Mouse (Mus musculus) layer of hippocampus, adult 8-10 months (tissue): ENCODE measurements around the gene Manbal. TPM values are rescaled to one million over a fixed set of nuclear protein-coding genes. Genes with fewer than 3 reads are reported as not detected.

Source experiments
- DNase-seq, 2 experiments: peaks; one replicate each; pipeline ENCODE4 v3.0.0; 2022; ENCODE audit warnings: low spot score in 2 of 2
- total RNA-seq, 4 experiments: library from RNA; stranded (reverse); gene quantifications; 2 replicates each; pipeline ENCODE4 v1.2.4; 2022

The Manbal gene
- total RNA-seq, 4 experiments from 2014 or later, result 53.4 to 60.4 (median 58.8) TPM

- DNase-seq, result no peak
Measured at GRCm38 (mm10) chr2:157411151-157411693, 43.8 kb downstream of the Manbal start.

- no peak for DNase-seq
Measured at GRCm38 (mm10) chr2:157412497-157412896, 45.1 kb downstream of the Manbal start.

- DNase-seq, result no peak
Measured at GRCm38 (mm10) chr2:157417229-157417628, 49.8 kb downstream of the Manbal start.

- no peak for DNase-seq
Measured at GRCm38 (mm10) chr2:157418206-157418605, 50.8 kb downstream of the Manbal start, which contains the start of gene Src. Gene Src (plus strand): TSS chr2:157418444.

- no peak for DNase-seq
Measured at GRCm38 (mm10) chr2:157418609-157419071, 51.2 kb downstream of the Manbal start.

- DNase-seq, result no peak
Measured at GRCm38 (mm10) chr2:157419506-157419905, 52.1 kb downstream of the Manbal start.

GRCm38 (mm10) chr2:157420404-157420803 is 53.0 kb downstream of the Manbal start:
- DNase-seq, result no peak

- DNase-seq, result no peak
Measured at GRCm38 (mm10) chr2:157422062-157422655, 54.8 kb downstream of the Manbal start.

- peak in 1 of 2 experiments; percentile 11 for DNase-seq
Measured at GRCm38 (mm10) chr2:157422854-157423705, 55.7 kb downstream of the Manbal start.

- DNase-seq, result no peak
Measured at GRCm38 (mm10) chr2:157423706-157424125, 56.3 kb downstream of the Manbal start.

GRCm38 (mm10) chr2:157424126-157424903 is 56.9 kb downstream of the Manbal start:
- no peak for DNase-seq

- peak in 1 of 2 experiments; percentile 19 for DNase-seq
Measured at GRCm38 (mm10) chr2:157424904-157425642, 57.7 kb downstream of the Manbal start.

- DNase-seq, result no peak
Measured at GRCm38 (mm10) chr2:157425643-157425988, 58.2 kb downstream of the Manbal start.

GRCm38 (mm10) chr2:157426171-157426570 is 58.8 kb downstream of the Manbal start:
- DNase-seq, result peak in 1 of 2 experiments; percentile 21

- DNase-seq, result peak in 1 of 2 experiments; percentile 24
Measured at GRCm38 (mm10) chr2:157427164-157427563, 59.8 kb downstream of the Manbal start.

- peak in 1 of 2 experiments; percentile 5 for DNase-seq
Measured at GRCm38 (mm10) chr2:157428351-157429139, 61.2 kb downstream of the Manbal start.

- peak in 1 of 2 experiments; percentile 7 for DNase-seq
Measured at GRCm38 (mm10) chr2:157429735-157430134, 62.3 kb downstream of the Manbal start.

GRCm38 (mm10) chr2:157430667-157431429 is 63.5 kb downstream of the Manbal start:
- peak in 1 of 2 experiments; percentile 11 for DNase-seq

- DNase-seq, result no peak
Measured at GRCm38 (mm10) chr2:157431912-157432311, 64.5 kb downstream of the Manbal start.
